Mouse (Mus musculus) CH12.LX (cell line): ENCODE measurements around the gene B230219D22Rik. TPM values are rescaled to one million over a fixed set of nuclear protein-coding genes. Genes with fewer than 3 reads are reported as not detected.
A peak's percentile ranks its signal among the peaks of the same experiment; 100 is the strongest.

ENCODE experiments used
- DNase-seq: peaks from one replicate; pipeline ENCODE4 v3.0.0-alpha.2; 2013; ENCODE audit errors: extremely low read depth
- H3K27ac ChIP-seq: 2 replicates; pipeline ENCODE4 v1.5.1; 2012; ENCODE audit warnings: low read depth, mild to moderate bottlenecking, control low read depth, moderate library complexity; ENCODE audit not compliant: insufficient read depth
- H3K27me3 ChIP-seq: replicated peaks from 2 replicates; pipeline ENCODE3; 2012; ENCODE audit warnings: inconsistent platforms
- H3K36me3 ChIP-seq, 2 experiments: replicated peaks in 1 of 2; 2 replicates each; pipeline versions ENCODE3 to v1.6.1; 2012; ENCODE audit warnings: inconsistent platforms in 1 of 2, low read length in 1 of 2, mild to moderate bottlenecking in 1 of 2, mixed read lengths in 1 of 2, moderate library complexity in 1 of 2; ENCODE audit not compliant: control insufficient read depth in 1 of 2, insufficient read depth in 1 of 2
- H3K4me1 ChIP-seq, 2 experiments: 2 replicates each; pipeline ENCODE4 v1.6.1; 2012; ENCODE audit warnings: inconsistent platforms in 1 of 2, moderate library complexity in 1 of 2; ENCODE audit not compliant: insufficient read depth in 2 of 2, control insufficient read depth in 1 of 2
- H3K4me2 ChIP-seq: 2 replicates; pipeline ENCODE4 v1.6.1; 2012; ENCODE audit warnings: low read depth, mild to moderate bottlenecking, control low read depth; ENCODE audit not compliant: poor library complexity, insufficient read depth, severe bottlenecking
- H3K4me3 ChIP-seq, 3 experiments: fragments of 150-350 bp in 1 of 3; sonication (generic) in 1 of 3; replicated peaks in 1 of 3; 2 replicates each; pipeline versions ENCODE3 to v1.5.1; 2011 to 2012; ENCODE audit warnings: low read depth in 2 of 3, low read length in 2 of 3, mild to moderate bottlenecking in 2 of 3, moderate library complexity in 2 of 3, control low read depth in 1 of 3, improper control_type of control experiment in 1 of 3, inconsistent platforms in 1 of 3, mixed read lengths in 1 of 3; ENCODE audit not compliant: poor library complexity in 1 of 3
- H3K79me2 ChIP-seq: replicated peaks from 2 replicates; pipeline ENCODE4 v1.6.1; 2012; ENCODE audit warnings: mild to moderate bottlenecking, moderate library complexity; ENCODE audit not compliant: control insufficient read depth, poor library complexity, insufficient read depth, severe bottlenecking; ENCODE audit errors: extremely low read depth
- H3K9ac ChIP-seq: 2 replicates; pipeline ENCODE4 v1.6.1; 2012; ENCODE audit warnings: low read depth, mild to moderate bottlenecking, control low read depth, moderate library complexity; ENCODE audit not compliant: insufficient read depth
- H3K9me3 ChIP-seq: replicated peaks from 2 replicates; pipeline ENCODE3; 2012; ENCODE audit warnings: low read length, inconsistent platforms, mixed read lengths
- CTCF ChIP-seq, 2 experiments: IDR thresholded peaks in 1 of 2; conservative IDR thresholded peaks in 1 of 2; 2 replicates each; pipeline ENCODE4 v1.5.1; 2011 to 2012; ENCODE audit warnings: low read depth in 2 of 2, low read length in 2 of 2, improper control_type of control experiment in 1 of 2, inconsistent platforms in 1 of 2, mild to moderate bottlenecking in 1 of 2, moderate library complexity in 1 of 2
- E2F4 ChIP-seq: IDR thresholded peaks from 2 replicates; pipeline ENCODE4 v1.6.1; 2011; ENCODE audit warnings: low read depth, low read length, improper control_type of control experiment; ENCODE audit not compliant: insufficient replicate concordance
- ELF1 ChIP-seq: IDR thresholded peaks from 2 replicates; pipeline ENCODE4 v1.6.1; 2014; ENCODE audit warnings: low read depth, mild to moderate bottlenecking, inconsistent platforms, low read length, improper control_type of control experiment
- HCFC1 ChIP-seq: IDR thresholded peaks from 2 replicates; pipeline ENCODE4 v1.6.1; 2012; ENCODE audit warnings: low read depth, mild to moderate bottlenecking, inconsistent platforms, low read length, improper control_type of control experiment
- MAFK ChIP-seq: IDR thresholded peaks from 2 replicates; pipeline ENCODE4 v1.6.1; 2011; ENCODE audit warnings: low read length, improper control_type of control experiment; ENCODE audit not compliant: insufficient replicate concordance
- MAX ChIP-seq: IDR thresholded peaks from 2 replicates; pipeline ENCODE4 v1.6.1; 2011; ENCODE audit warnings: low read length, improper control_type of control experiment
- MAZ ChIP-seq: IDR thresholded peaks from 2 replicates; pipeline ENCODE4 v1.6.1; 2012; ENCODE audit warnings: low read depth, mild to moderate bottlenecking, inconsistent platforms, low read length, improper control_type of control experiment, moderate library complexity
- MXI1 ChIP-seq: IDR thresholded peaks from 2 replicates; pipeline ENCODE4 v1.6.1; 2011; ENCODE audit warnings: mild to moderate bottlenecking, low read depth, low read length, improper control_type of control experiment
- MYC ChIP-seq: IDR thresholded peaks from 2 replicates; pipeline ENCODE4 v1.6.1; 2011; ENCODE audit warnings: low read depth, mild to moderate bottlenecking, improper control_type of control experiment, low read length
- NELFE ChIP-seq: IDR thresholded peaks from 2 replicates; pipeline ENCODE4 v1.6.1; 2011; ENCODE audit warnings: low read depth, low read length, improper control_type of control experiment
- NRF1 ChIP-seq: IDR thresholded peaks from 2 replicates; pipeline ENCODE4 v1.6.1; 2014; ENCODE audit warnings: low read depth, mild to moderate bottlenecking, inconsistent platforms, low read length, improper control_type of control experiment, moderate library complexity
- POLR2A ChIP-seq: IDR thresholded peaks from 2 replicates; pipeline ENCODE4 v1.6.1; 2011; ENCODE audit warnings: low read depth, mild to moderate bottlenecking, improper control_type of control experiment, low read length
- POLR2AphosphoS2 ChIP-seq: IDR thresholded peaks from 2 replicates; pipeline ENCODE4 v1.6.1; 2011; ENCODE audit warnings: low read depth, low read length, improper control_type of control experiment
- RCOR1 ChIP-seq: conservative IDR thresholded peaks from 2 replicates; pipeline ENCODE4 v1.6.1; 2012; ENCODE audit warnings: low read depth, mild to moderate bottlenecking, inconsistent platforms, low read length, improper control_type of control experiment
- SIN3A ChIP-seq: IDR thresholded peaks from 2 replicates; pipeline ENCODE4 v1.6.1; 2012; ENCODE audit warnings: low read length, improper control_type of control experiment, inconsistent platforms
- TCF12 ChIP-seq: IDR thresholded peaks from 2 replicates; pipeline ENCODE4 v1.6.1; 2014; ENCODE audit warnings: low read depth, mild to moderate bottlenecking, inconsistent platforms, low read length, improper control_type of control experiment
- UBTF ChIP-seq: IDR thresholded peaks from 2 replicates; pipeline ENCODE4 v1.6.1; 2012; ENCODE audit warnings: low read depth, mild to moderate bottlenecking, inconsistent platforms, low read length, improper control_type of control experiment, moderate library complexity
- ZMIZ1 ChIP-seq: IDR thresholded peaks from 2 replicates; pipeline ENCODE4 v1.6.1; 2012; ENCODE audit warnings: low read depth, mild to moderate bottlenecking, inconsistent platforms, low read length, improper control_type of control experiment
- dilution Hi-C: fragments of 300-500 bp; cut with MboI; formaldehyde crosslinking; loops from 2 replicates; pipeline ENCODE4 v1.14.3; 2020; ENCODE audit warnings: low sequenced_read_pairs; ENCODE audit not compliant: extremely low pct_unique_long_range_greater_than_20kb, extremely low pct_ligation_motif_present
- in situ Hi-C: fragments of 300-500 bp; cut with MboI; formaldehyde crosslinking; loops from 3 replicates; pipeline ENCODE4 v1.14.3; 2019; ENCODE audit warnings: low sequenced_read_pairs, low pct_ligation_motif_present, low pct_unique_long_range_greater_than_20kb, mixed read lengths
- polyA plus RNA-seq: library from polyadenylated mRNA; unstranded; fragments of >175 nt; gene quantifications from 2 replicates; pipeline ENCODE4 v1.2.1, GENCODE M21; 2012; ENCODE audit warnings: low read depth; ENCODE audit not compliant: insufficient read length
- total RNA-seq, 2 experiments: library from RNA; depleted of rRNA; stranded (reverse); fragments of 300-350 nt in 1 of 2; fragments of >200 nt in 1 of 2; gene quantifications; 2 replicates each; pipeline ENCODE4 v1.2.3; 2012 to 2014

The B230219D22Rik gene
- total and polyA plus RNA-seq, 3 experiments: 23.2 to 35.0 (median 25.7) TPM

DNA sequence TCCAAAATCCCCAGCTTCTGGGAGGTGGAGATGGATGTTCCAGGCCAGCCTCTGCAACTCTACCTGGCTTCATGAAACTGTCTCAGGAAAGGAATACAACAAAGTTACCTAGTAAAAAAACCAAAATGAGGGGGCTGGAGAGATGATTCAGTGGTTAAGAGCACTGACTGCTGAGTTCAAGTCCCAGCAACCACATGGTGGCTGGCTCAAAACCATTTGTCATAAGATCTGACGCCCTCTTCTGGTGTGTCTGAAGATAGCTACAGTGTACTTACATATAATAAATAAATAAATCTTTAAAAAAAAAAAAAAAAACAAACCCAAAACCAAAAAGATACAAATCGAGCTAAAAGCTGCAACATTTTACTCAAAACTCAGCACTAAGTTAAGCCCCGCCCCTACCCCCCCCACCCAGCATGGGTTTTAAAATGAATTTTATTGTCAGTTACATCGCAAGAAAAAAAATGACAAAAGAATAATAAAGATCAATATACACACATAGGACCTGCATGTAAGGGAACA is 33.7 kb downstream of the B230219D22Rik start (continued):
- peak; percentile 77; the same call in 1 of the 2 replicates for TF ChIP-seq MYC
- TF ChIP-seq MAZ: no peak
- no peak for TF ChIP-seq NRF1

- peak within 1 kb of the TSS; percentile 62 for H3K4me2 ChIP-seq
- dilution Hi-C loops: no loop called here
- peaks cover 2 to 13% of the 10 kb centered on the region in 2 experiments; a peak in 2 of 4 replicates for H3K4me1 ChIP-seq
- H3K27ac ChIP-seq: peak within 1 kb of the TSS; percentile 88
- in situ Hi-C loops: loop anchor here (10.0 kb wide), 1 partner anchor 122 kb away; no protein-coding TSS in a partner anchor
- no peaks in the 10 kb centered on the region for H3K27me3 ChIP-seq
- H3K36me3 ChIP-seq: peaks cover 14 to 47% of the 10 kb centered on the region in 2 experiments
- peak within 1 kb of the TSS; percentile 74 to 87 (median 82) for H3K4me3 ChIP-seq
- TF ChIP-seq NRF1: peak; percentile 80
- no peak for TF ChIP-seq E2F4
- peak; percentile 63 for TF ChIP-seq HCFC1
- peak; percentile 99 for TF ChIP-seq UBTF
- no peak for TF ChIP-seq MAZ
- peak; percentile 62 for TF ChIP-seq POLR2A
- peak; percentile 23 for TF ChIP-seq MXI1
- peak; percentile 63; the same call in 1 of the 2 replicates for TF ChIP-seq ZMIZ1
- peak; percentile 64; the same call in 1 of the 2 replicates for TF ChIP-seq SIN3A
- TF ChIP-seq MAFK: no peak
- TF ChIP-seq NELFE: peak; percentile 53
- TF ChIP-seq CTCF (conservative IDR thresholded peaks at IDR 0.05 in 1 of 2, IDR thresholded peaks at IDR 0.05 in 1 of 2; ENCODE audit: low read depth in 2 of 2, low read length in 2 of 2): peak in 1 of 2 experiments; percentile 15; a peak in 2 of 4 replicates
- peak; percentile 56 for TF ChIP-seq MAX
- peak; percentile 83; the same call in 1 of the 2 replicates for TF ChIP-seq TCF12
- 0 out of 2 replicates have a peak, but pooled peaks have one; percentile 17 for TF ChIP-seq RCOR1
- peak; percentile 58; the same call in 1 of the 2 replicates for TF ChIP-seq ELF1
- TF ChIP-seq POLR2AphosphoS2: no peak
- H3K9me3 ChIP-seq: no peaks in the 10 kb centered on the region
- H3K79me2 ChIP-seq: no peaks in the 10 kb centered on the region
- peak within 1 kb of the TSS; percentile 94 for H3K9ac ChIP-seq
- peak; percentile 72 for DNase-seq
These were observed 34.4 kb downstream of the B230219D22Rik start, which contains the start of gene Pcbd2 for GRCm38 (mm10) chr13:55727120-55727838. Pcbd2 (plus strand) TSS chr13:55727368.
